Mouse (Mus musculus) thymus, postnatal 14 days (tissue): ENCODE results near the gene Ubl3.

Source experiments
- DNase-seq: peaks from one replicate; pipeline ENCODE4 v3.0.0; 2021

Gene Ubl3

DNA sequence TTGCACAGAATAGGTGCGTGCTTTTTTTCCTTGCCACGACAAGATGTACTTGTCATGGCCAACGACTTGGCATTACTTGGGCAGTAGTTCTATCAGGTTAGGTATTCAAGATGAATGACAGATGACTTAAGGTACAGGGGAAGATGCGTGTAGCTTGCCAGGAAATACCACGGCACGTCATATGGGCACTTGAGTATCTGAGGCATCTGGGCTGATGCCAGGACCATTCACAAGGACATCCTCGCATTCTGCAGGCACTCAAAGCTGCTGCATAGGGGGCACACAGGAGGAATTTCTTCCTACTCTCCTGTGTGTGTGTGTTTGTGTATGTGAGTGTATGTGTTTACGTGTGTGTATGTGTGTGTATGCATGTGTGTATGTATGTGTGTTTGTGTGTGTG, 9.6 kb upstream of the Ubl3 start:
- no peak for DNase-seq

GRCm38 (mm10) chr5:148559261-148559958, 6.8 kb upstream of the Ubl3 start:
- no peak for DNase-seq

DNA sequence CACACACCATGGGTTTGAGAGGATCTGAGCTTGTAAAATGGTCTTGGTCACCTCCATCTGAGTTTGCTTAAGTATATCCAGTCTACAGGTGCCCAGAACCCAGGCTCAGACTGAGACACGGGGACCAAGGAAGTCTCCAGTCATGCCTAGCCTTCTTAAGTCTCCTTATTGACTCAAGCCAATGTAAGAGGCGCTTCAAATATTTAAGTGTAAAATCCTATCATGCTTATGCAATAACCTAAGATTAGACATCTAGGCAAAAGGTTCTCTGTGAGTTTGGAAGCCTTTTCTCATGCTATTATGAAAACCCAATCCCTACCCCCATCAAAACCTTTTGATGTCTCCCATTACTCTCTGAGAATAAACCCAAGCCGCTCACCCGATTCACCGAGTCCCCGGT, 5.9 kb upstream of the Ubl3 start:
- DNase-seq = no peak

- no peak for DNase-seq
Observed at GRCm38 (mm10) chr5:148556509-148556908, 3.9 kb upstream of the Ubl3 start.

- DNase-seq = no peak
Observed at GRCm38 (mm10) chr5:148555156-148555555, 2.6 kb upstream of the Ubl3 start.

DNA sequence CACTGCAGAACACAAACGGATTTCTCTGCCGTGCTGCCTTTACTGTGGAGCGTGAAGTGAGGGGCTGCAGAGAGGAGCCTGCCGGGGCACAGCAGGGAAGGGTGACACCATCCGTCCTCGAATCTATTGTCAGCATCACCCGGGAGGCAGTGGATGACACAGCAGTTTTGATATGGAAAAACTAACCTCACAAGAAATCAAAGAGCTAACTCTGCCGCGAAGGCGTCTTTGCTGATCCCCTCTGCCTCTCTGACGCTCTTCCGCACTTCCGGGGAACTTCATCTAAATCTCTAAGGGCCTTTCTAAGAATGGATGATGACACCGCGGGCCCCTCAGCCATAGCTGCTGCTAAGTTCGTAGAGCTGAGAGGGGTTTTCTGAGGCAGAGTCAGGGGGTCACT, 2.1 kb upstream of the Ubl3 start:
- DNase-seq = peak; percentile 47

GRCm38 (mm10) chr5:148554242-148554641, 1.7 kb upstream of the Ubl3 start:
- no peak for DNase-seq

DNA sequence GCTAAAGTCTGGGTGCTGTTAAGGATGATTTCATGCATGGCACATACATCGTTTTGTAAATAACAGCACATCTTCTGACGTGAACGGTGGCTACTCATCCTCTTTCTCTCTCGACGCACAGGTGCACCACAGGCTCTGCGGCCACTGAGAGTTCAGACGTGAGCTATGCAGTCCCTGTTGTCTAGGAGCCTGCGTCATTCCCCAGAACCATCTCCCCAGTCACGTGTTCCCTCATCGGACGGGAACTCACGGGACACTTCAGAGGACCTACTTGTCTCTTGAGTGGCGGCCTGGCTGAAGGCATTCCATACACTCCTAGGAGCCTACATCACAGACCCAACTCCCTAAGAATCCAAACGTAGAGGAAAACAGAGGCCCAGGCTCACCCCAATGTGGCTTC, 1.1 kb upstream of the Ubl3 start:
- DNase-seq = no peak

DNA sequence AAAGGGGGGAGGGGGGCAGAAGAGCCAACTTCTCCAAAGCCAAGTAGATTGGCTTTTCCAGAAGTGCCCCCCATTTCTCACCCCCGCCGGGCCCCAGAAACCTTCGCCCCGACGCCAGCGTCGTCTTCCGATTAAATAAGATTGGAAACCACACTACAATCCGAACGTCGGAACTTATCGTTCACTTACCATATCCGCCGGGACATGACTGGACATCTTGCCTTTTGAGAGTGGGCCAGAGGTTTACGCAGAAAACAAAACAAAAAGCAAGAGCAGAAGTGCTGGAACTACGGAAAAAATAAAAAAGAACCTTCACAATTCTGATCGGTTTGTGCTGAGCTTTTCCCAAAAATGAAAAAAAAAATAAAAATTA, 839 bp downstream of the Ubl3 start:
- peak; percentile 37 for DNase-seq

DNA sequence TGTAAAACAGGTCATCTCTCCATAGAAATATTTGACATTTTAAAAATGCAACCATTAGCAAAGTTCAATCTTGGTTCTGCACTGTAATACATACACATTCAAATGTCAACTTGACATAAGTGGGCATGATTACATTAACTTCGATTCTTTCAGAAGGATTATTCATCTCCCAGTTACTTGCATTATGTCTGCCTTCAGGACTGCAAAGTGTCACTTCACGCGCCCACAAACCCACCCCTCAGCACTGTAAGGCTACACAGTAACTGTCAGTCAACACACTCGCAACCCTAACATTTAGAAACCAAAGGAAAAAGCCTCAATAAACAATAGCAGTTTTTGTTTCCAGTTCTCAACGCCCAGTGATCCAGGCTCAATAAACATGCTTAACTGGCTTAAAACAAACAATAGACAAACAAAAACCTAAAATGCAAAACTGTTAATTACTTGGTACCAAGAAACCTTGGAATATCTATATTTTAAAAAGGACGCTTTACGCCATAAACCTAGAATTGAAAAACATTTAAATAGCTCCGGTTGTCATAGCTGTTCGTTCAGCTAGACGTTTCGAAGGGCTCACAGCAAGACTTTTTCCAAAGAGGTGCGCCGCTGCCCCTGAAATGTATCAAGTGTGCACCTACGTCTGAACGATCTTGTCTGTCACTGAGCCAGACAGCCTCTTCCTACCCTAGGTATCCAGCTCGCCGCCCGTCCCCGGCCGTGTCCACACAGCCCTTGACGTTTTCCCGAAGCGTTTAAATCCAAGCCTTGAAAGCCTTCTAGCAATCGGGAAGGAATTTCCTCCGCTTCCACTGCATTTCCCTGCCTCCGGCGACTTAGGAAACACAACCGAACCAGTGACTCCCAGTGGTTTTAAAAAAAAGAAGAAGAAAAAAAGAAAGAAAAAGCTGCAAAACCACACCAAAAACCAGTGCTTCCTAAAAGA, 1.5 kb downstream of the Ubl3 start:
- peak; percentile 51 for DNase-seq

DNA sequence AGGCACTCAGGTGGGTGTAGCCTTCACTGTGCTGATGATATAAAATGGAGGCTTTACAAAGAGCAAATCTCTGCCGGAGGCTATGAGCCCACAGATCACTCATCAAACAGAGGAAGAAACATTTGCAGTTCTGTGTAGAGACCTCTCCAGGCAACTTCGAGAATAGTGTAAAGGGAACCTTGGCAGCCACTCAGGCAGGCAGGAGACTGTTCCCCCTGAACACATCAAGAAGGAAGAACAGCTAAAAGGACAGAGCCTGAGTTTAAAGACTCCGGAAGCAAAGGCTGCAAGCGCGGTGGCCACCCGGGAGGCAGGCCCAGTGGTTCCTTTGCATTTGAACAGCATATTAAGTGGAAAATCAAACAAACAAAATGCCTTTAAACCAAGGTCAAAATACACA, 2.2 kb downstream of the Ubl3 start:
- no peak for DNase-seq

DNA sequence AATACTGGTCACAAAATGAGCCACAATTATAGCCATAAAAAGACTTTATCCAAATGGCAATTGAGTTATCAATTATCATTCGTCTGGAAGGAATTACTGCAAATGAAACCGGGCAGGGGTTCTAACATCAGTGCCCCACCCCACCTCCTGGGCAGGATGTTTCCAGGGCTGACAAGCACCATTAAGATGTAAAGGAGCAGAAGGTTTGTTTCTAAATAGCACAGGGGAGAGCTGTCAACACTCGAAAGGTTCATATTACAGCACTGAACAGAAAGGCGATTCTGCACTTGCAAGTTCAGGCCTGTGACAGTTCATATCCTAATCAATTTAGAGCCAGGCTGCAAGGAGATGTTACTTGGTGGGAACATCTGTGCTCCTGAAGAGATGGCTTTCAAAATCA, 3.3 kb downstream of the Ubl3 start:
- DNase-seq = no peak

- DNase-seq = no peak
Observed at GRCm38 (mm10) chr5:148548568-148548967, 4.0 kb downstream of the Ubl3 start.

DNA sequence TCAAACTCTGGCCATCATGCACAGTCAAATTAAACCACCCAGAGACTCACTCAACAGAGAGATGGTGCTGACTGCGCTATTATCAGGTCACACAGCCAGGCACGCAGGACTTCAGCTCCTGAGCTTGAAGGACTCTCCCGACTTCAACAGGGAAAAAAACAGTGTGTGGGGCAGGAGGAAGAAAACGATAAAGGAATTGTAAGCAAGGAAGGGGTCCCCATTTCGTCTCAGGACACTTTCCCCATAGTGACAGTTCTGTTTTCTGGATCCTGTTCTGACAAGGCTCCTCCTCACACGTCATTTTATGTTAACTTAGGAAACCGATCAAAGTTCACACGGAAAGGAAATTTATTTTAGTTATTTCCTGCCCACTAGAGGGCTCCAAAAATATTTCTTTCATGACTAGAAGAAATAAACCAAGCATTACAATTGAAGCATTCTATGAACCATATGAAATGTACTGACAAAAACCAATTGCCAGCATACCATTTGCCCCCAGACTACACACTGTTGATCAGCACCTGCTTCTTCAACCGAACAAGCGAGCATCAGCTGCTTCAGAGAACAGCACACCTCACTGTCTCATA, 4.6 kb downstream of the Ubl3 start:
- no peak for DNase-seq

DNA sequence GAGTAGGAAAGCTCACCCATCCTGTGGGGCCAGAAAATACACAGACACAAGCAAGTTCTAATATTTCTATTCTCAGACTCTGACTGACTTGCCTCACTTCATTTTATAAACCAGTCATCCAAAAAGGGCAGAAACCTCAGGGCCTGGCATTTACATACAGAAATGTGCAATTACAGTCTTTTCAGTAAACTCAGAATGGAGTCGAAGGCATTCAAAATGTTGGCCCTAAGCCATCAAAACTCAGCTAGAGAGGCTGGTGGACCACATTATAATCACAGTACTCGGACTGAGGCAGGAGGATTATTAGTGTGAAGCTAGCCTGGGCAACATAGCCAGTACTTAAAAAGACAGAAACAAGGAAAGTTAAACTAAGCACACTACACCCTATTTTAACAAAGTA, 5.6 kb downstream of the Ubl3 start:
- no peak for DNase-seq

DNA sequence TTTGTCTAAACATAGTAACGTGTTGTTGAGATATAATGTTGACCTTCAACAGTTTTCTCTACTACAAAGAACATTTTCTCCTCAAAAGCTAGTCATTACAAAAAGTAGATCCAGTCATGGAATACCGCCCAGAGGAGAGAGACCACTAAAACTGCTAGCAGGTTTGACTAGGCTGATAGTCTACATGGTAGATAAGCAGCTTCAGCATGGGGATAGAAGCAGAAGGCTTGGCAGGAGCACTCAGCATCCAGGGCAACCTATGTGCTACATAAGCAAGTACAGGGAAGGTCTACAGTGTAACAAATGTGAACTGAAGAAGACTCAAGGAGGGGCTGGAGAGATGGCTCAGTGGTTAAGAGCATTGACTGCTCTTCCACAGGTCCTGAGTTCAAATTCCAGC, 7.9 kb downstream of the Ubl3 start:
- no peak for DNase-seq

- no peak for DNase-seq
Observed at GRCm38 (mm10) chr5:148542196-148542595, 10.4 kb downstream of the Ubl3 start.

- DNase-seq = no peak
Observed at GRCm38 (mm10) chr5:148535669-148536430, 16.7 kb downstream of the Ubl3 start.

DNA sequence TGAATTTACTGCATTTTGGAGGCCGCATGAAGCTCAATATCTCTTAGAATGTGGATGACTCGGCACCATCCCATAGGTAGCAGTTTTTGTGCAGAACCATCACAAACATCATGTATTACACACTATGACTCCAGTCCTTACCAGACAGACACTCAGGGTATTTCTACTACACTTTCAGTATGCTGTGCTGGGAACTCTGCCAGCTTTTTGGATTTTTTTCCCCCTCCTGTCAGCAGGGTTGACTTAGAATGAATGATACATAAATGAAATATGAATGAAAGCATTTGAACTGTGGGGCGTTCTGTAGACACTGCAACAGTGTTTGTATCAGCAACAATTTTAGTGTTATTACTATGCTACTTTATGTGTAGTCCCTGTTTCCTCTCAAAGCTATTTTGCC, 17.9 kb downstream of the Ubl3 start:
- DNase-seq = no peak

DNA sequence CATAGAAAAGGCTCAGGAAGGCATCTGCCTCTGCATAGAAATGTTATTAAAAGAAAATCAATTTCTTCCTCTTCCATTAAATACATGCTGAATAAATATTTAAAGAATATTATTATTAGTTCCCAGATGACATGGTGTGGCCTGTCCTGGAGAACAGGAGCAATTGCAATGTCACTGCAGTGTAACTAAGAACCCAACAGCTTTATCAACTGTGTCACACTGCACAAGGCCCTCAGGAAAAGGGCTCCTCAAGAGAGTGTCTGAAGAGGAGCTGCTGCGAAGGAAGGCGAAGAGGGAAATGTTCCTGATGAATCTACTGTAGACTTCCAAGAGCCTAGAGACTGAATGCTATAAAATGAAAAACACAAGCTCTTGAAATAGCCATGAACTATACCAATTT, 18.7 kb downstream of the Ubl3 start:
- DNase-seq = no peak

DNA sequence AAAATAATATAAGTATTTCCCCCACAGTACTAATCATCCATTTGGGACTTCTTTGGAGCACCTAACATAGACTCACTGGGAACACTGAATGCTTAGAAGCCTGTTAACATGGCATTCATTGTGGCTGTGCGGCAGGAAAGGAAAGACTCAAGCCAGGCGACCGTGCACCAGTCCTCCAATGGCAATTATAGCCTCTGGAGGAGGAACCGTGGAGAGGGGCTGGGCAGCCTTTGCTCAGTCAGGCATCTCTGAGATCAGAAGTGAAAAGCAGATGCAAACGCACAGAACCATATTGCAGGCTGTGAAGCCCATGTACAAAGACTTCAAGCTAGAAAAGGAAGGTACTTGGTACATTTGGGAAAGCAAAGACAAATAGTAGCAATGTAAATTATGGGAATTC, 20.4 kb downstream of the Ubl3 start:
- no peak for DNase-seq

GRCm38 (mm10) chr5:148527632-148528031, 25.0 kb downstream of the Ubl3 start:
- no peak for DNase-seq

GRCm38 (mm10) chr5:148526631-148527030, 26.0 kb downstream of the Ubl3 start:
- DNase-seq = no peak
